Mouse (Mus musculus): Measurements from ENCODE around the gene Krt17. TPM values are rescaled to one million over a fixed set of nuclear protein-coding genes. Genes with fewer than 3 reads are reported as not detected.
"Not testable (repeated sequence)": the region's sequence is repeated elsewhere in the genome, so short reads cannot be mapped to it uniquely, and the experiment has no call there.

Krt17 gene
- total RNA-seq, 4 experiments from 2014 or later: not detected

GRCm38 (mm10) chr11:100262058-100262980, 1.5 kb upstream of the Krt17 start:
- DNase-seq (ENCODE audit: low spot score in 2 of 2): no peak

- no peak for DNase-seq (ENCODE audit: low spot score in 2 of 2)
Measured at GRCm38 (mm10) chr11:100261235-100261605, 391 bp upstream of the Krt17 start.

GRCm38 (mm10) chr11:100259079-100259478, 1.8 kb downstream of the Krt17 start:
- no peak for DNase-seq (ENCODE audit: low spot score in 2 of 2)

GRCm38 (mm10) chr11:100257967-100258366, 2.9 kb downstream of the Krt17 start:
- no peak for DNase-seq (ENCODE audit: low spot score in 2 of 2)

- DNase-seq (ENCODE audit: low spot score in 2 of 2): no peak
Measured at GRCm38 (mm10) chr11:100255514-100255913, 5.3 kb downstream of the Krt17 start.

GRCm38 (mm10) chr11:100254360-100255090, 6.3 kb downstream of the Krt17 start:
- DNase-seq (ENCODE audit: low spot score in 2 of 2): no peak

GRCm38 (mm10) chr11:100248852-100249465, 11.9 kb downstream of the Krt17 start, which contains the start of gene Krt16:
Gene Krt16, minus strand, starts transcription at chr11:100248902.
- no peak for DNase-seq (ENCODE audit: low spot score in 2 of 2)

GRCm38 (mm10) chr11:100246471-100246870, 14.4 kb downstream of the Krt17 start:
- DNase-seq (ENCODE audit: low spot score in 2 of 2): not testable (repeated sequence)

- not testable (repeated sequence) for DNase-seq (ENCODE audit: low spot score in 2 of 2)
Measured at GRCm38 (mm10) chr11:100240272-100240671, 20.6 kb downstream of the Krt17 start.

- no peak for DNase-seq (ENCODE audit: low spot score in 2 of 2)
Measured at GRCm38 (mm10) chr11:100221741-100222140, 39.1 kb downstream of the Krt17 start.

GRCm38 (mm10) chr11:100219304-100219703, 41.5 kb downstream of the Krt17 start:
- no peak for DNase-seq (ENCODE audit: low spot score in 2 of 2)

- no peak for DNase-seq (ENCODE audit: low spot score in 2 of 2)
Measured at GRCm38 (mm10) chr11:100208542-100208941, 52.3 kb downstream of the Krt17 start.

GRCm38 (mm10) chr11:100207498-100207897, 53.3 kb downstream of the Krt17 start, which contains the start of gene Krt14:
Gene Krt14, minus strand, starts transcription at chr11:100207548.
- DNase-seq (ENCODE audit: low spot score in 2 of 2): no peak

Other genes starting within 250 kb of the Krt17 start
- not detected for gene Krt33a, start 244.8 kb downstream of the Krt17 start, total RNA-seq (2022)
- gene Krt33b, start 231.2 kb downstream of the Krt17 start, total RNA-seq (2022): not detected
- not detected for gene Krt34, start 219.5 kb downstream of the Krt17 start, total RNA-seq (2022)
- not detected for gene Krt31, start 210.5 kb downstream of the Krt17 start, total RNA-seq (2022)
- gene Krt32, start 172.8 kb downstream of the Krt17 start, total RNA-seq (2022): not detected
- not detected for gene Krt35, start 164.8 kb downstream of the Krt17 start, total RNA-seq (2022)
- not detected for gene Krt36, start 155.4 kb downstream of the Krt17 start, total RNA-seq (2022)
- gene Krt13, start 139.5 kb downstream of the Krt17 start, total RNA-seq (2022): not detected
- 1 to 10 TPM in 1 of 4 experiments, under 1 TPM in 2, not detected in 1; 0.29 to 1.4 (median 0.60) TPM for gene Krt15, start 125.1 kb downstream of the Krt17 start, total RNA-seq (2022)
- gene Krt19, start 112.4 kb downstream of the Krt17 start, total RNA-seq (2022): under 1 TPM in 3 of 4 experiments, not detected in 1; 0.22 to 0.59 (median 0.43) TPM
- 1 to 10 TPM; 3.4 to 5.7 (median 3.8) TPM for gene Krt9, start 67.8 kb downstream of the Krt17 start, total RNA-seq (2022)
- not detected for gene Krt14, start 53.5 kb downstream of the Krt17 start, total RNA-seq (2022)
- not detected for gene Krt16, start 12.1 kb downstream of the Krt17 start, total RNA-seq (2022)
- gene Krt42, start 8.8 kb upstream of the Krt17 start, total RNA-seq (2022): not detected
- gene Eif1, start 58.9 kb upstream of the Krt17 start, total RNA-seq (2022): 100 to 1,000 TPM; 732 to 782 (median 741) TPM
- gene Gast, start 73.4 kb upstream of the Krt17 start, total RNA-seq (2022): not detected
- gene Hap1, start 95.1 kb upstream of the Krt17 start, total RNA-seq (2022): 100 to 1,000 TPM; 164 to 201 (median 183) TPM
- gene Jup, start 136.7 kb upstream of the Krt17 start, total RNA-seq (2022): 10 to 100 TPM; 37.5 to 40.7 (median 39.8) TPM
- gene P3h4, start 153.8 kb upstream of the Krt17 start, total RNA-seq (2022): 10 to 100 TPM in 2 of 4 experiments, 1 to 10 TPM in 2; 9.3 to 12.4 (median 10.6) TPM
- 1 to 10 TPM; 5.3 to 9.2 (median 7.1) TPM for gene Fkbp10, start 154.7 kb upstream of the Krt17 start, total RNA-seq (2022)
- gene Nt5c3b, start 180.8 kb upstream of the Krt17 start, total RNA-seq (2022): 10 to 100 TPM; 46.8 to 59.5 (median 50.4) TPM
- gene Klhl10, start 180.9 kb upstream of the Krt17 start, total RNA-seq (2022): 1 to 10 TPM in 3 of 4 experiments, under 1 TPM in 1; 0.92 to 2.2 (median 1.4) TPM
- gene Klhl11, start 211.7 kb upstream of the Krt17 start, total RNA-seq (2022): 100 to 1,000 TPM in 3 of 4 experiments, 10 to 100 TPM in 1; 97.9 to 121 (median 111) TPM